Mouse (Mus musculus) ZHBTc4 (cell line): ENCODE measurements around the gene Hoxa3.

Experiments
- DNase-seq: peaks from one replicate; pipeline ENCODE4 v3.0.0-alpha.2; 2011; ENCODE audit warnings: low read depth, low spot score

Hoxa3 gene

GRCm38 (mm10) chr6:52246916-52247315 is 33.8 kb upstream of the Hoxa3 start:
- DNase-seq = no peak

GRCm38 (mm10) chr6:52246403-52246803 is 33.3 kb upstream of the Hoxa3 start:
- peak; percentile 66 for DNase-seq

GRCm38 (mm10) chr6:52245757-52246142 is 32.6 kb upstream of the Hoxa3 start, which contains the start of gene Hoxa11:
TSS of gene Hoxa11 (minus strand) at chr6:52245810.
- DNase-seq = no peak

GRCm38 (mm10) chr6:52245040-52245756 is 32.1 kb upstream of the Hoxa3 start:
- peak; percentile 64 for DNase-seq

GRCm38 (mm10) chr6:52244471-52245039 is 31.4 kb upstream of the Hoxa3 start:
- DNase-seq = no peak

GRCm38 (mm10) chr6:52243681-52244121 is 30.6 kb upstream of the Hoxa3 start:
- DNase-seq = peak; percentile 67

GRCm38 (mm10) chr6:52242801-52243332 is 29.7 kb upstream of the Hoxa3 start:
- peak; percentile 35 for DNase-seq

GRCm38 (mm10) chr6:52241001-52241621 is 28.0 kb upstream of the Hoxa3 start:
- no peak for DNase-seq

- DNase-seq = peak; percentile 93
These were observed 27.4 kb upstream of the Hoxa3 start, which contains the start of gene Hoxa10 for GRCm38 (mm10) chr6:52240389-52241000. TSS of gene Hoxa10 (minus strand) at chr6:52240854.

GRCm38 (mm10) chr6:52239625-52240388 is 26.7 kb upstream of the Hoxa3 start:
- no peak for DNase-seq

- DNase-seq = no peak
These were observed 25.8 kb upstream of the Hoxa3 start for GRCm38 (mm10) chr6:52238976-52239375.

GRCm38 (mm10) chr6:52238155-52238545 is 25.0 kb upstream of the Hoxa3 start:
- DNase-seq = no peak

- DNase-seq = no peak
These were observed 24.4 kb upstream of the Hoxa3 start for GRCm38 (mm10) chr6:52237346-52238154.

- no peak for DNase-seq
These were observed 23.7 kb upstream of the Hoxa3 start for GRCm38 (mm10) chr6:52236806-52237205.

GRCm38 (mm10) chr6:52235866-52236265 is 22.7 kb upstream of the Hoxa3 start:
- no peak for DNase-seq

GRCm38 (mm10) chr6:52235267-52235666 is 22.1 kb upstream of the Hoxa3 start:
- DNase-seq = peak; percentile 12

- DNase-seq = peak; percentile 46
These were observed 21.4 kb upstream of the Hoxa3 start for GRCm38 (mm10) chr6:52234428-52235140.

GRCm38 (mm10) chr6:52233546-52234427 is 20.7 kb upstream of the Hoxa3 start:
- DNase-seq = peak; percentile 66
